Mouse (Mus musculus): ENCODE measurements around the gene Tbc1d5. TPM values are rescaled to one million over a fixed set of nuclear protein-coding genes. Genes with fewer than 3 reads are reported as not detected.
A peak's percentile ranks its signal among the peaks of the same experiment; 100 is the strongest.
"Not testable (repeated sequence)": the region's sequence is repeated elsewhere in the genome, so short reads cannot be mapped to it uniquely, and the experiment has no call there.

The Tbc1d5 gene
- polyA plus RNA-seq, 1 experiment from 2014 or later, result 4.9 TPM

DNA sequence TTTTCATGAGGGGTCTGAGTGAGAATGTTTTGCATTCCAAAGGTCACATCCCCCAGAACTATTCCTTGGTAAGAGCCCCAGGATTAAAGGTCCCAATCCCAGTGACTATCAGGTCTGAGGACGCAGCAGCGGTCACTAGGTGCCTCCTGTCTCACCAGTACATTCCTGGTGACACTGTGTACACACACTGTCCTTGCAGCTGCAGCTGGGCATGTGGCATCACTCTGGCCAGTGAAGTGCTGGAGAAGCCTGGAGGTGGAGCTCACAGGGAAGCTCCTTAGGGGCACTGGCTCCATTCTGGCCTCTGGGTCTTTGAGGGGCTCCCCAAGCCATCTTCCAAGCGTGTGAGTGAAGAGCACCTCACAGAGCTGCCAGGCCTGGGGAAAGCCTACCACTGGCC is 427.2 kb downstream of the Tbc1d5 start:
- no peak for DNase-seq (ENCODE audit: low spot score)

DNA sequence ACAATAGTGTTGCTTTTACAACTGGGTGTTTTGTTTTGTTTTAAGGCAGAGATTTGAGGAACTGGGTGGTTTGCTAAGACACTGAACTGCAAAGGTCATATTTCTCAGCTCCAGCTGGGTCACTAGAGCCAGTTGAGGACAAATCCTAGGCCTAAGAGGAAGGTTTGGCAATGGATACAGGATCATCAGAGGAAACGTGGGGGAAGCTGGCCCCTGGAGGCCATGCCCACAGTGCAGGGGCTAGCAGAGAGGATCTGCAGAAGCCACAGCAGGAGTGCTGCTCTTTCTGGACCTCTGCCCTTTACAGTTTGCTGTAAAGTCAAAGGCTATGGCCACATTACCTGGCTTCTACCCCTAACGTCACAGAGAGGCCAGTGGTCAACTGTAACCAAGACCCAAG is 428.3 kb downstream of the Tbc1d5 start:
- no peak for DNase-seq (ENCODE audit: low spot score)

DNA sequence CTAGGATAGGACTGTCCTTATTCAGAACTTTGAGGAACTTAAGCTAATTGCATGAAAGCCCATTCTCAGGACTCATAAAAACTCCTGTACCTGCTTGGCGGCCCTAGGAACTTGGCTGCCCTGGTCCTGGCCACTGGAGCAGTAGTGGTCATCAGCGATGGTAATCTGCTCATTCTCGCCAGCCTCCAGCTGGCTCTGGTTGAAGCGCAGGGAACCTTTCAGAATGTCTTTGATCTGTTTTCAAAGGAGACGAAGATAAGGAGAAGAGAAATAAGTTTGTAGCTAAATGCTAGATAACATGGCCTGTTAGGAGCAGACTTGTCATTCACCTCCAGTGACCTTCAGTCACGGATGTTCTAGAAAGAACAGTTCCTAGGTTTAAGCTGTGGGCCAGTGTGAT is 437.8 kb downstream of the Tbc1d5 start:
- DNase-seq (ENCODE audit: low spot score), result no peak

DNA sequence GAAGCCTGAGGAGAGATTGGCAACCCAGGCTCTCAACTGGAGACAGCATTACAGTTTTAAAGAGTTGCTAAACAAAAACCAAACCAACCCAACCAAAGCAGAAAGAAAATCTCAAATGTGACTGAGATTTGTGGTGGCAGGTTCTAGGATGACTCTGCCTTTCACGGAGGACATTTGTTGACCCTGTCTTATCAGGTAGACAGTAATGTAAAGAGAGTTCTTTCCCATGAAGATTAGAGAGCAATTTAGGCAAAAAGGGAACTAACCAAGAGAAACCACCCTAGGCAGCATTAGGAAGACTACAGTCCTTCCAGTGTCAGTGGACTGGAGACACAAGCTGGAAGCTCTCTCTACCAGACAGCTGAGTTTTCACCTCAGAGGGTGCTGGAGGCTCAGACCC is 438.3 kb downstream of the Tbc1d5 start:
- no peak for DNase-seq (ENCODE audit: low spot score)

DNA sequence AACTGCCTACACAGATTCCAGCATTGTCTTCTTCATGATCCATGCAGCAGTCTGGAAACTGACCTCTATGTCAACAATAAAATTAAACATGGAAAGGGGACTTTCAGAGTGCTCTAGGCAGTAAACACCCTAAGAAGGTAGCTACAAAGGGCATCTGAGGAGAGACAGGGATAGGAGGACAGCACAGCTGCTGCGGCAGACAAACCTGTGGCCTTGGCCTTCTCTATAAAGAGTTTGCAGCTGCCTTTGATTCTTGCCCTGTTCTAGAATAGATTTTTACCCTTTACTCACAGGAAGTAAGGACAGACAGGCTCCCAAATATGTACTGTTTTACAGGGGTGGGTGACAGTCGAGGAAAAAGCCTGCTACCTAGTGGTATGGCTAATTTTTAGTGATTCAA is 440.7 kb downstream of the Tbc1d5 start:
- no peak for DNase-seq (ENCODE audit: low spot score)

- DNase-seq (ENCODE audit: low spot score), result no peak
These were observed 442.1 kb downstream of the Tbc1d5 start for GRCm38 (mm10) chr17:50737068-50737467.

- DNase-seq (ENCODE audit: low spot score), result peak; percentile 10
These were observed 443.1 kb downstream of the Tbc1d5 start for GRCm38 (mm10) chr17:50735955-50736533.

DNA sequence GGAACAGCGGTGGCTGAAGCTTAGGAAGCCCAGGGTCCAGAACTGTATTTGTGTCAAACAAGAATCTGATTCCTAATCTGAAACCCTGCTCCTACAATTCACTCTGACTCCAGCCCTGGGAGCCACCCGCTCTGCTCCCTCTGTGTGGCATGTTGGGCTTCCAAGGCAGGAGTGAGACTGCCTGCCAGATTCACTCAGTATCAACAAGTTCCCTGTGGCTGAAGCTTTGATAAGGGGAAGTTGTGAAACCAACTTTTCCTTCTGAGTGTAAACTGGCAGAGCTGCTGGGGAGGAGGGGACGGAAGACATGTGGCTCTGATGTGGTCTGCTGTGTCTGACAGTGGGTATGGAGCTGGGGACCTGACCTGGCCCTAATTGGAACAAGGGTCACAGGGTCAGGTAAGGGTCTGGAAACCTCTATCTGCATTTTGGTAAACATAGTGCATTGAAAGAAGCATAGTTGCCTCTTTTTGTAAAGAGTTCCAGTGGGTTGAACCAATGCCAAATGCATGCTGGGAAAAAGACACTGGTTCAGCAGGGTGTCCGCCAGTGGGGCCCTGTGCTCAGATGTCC is 443.7 kb downstream of the Tbc1d5 start:
- DNase-seq (ENCODE audit: low spot score), result peak; percentile 9

DNA sequence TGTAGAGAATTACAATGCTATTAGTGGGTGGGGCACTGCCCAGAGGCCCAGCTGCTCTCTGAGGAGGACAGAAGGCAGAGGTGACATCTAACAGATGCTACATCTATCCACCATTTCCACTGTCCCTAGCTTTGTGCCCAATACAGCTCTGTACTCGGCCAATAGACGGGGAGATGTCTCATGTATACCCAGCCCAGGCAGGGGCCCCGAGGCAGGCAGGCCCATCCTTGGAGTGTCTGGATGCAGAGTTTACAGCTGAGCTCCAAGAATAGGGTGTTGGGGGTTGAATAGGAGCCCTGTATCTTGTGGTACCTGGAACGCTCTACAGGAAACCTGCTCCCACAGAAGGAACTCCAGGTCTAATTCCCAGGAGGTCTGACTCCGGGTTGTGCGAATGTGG is 444.4 kb downstream of the Tbc1d5 start:
- no peak for DNase-seq (ENCODE audit: low spot score)

- DNase-seq (ENCODE audit: low spot score), result no peak
These were observed 445.8 kb downstream of the Tbc1d5 start for GRCm38 (mm10) chr17:50733390-50733789.

GRCm38 (mm10) chr17:50731876-50732275 is 447.3 kb downstream of the Tbc1d5 start:
- DNase-seq (ENCODE audit: low spot score), result peak; percentile 54

GRCm38 (mm10) chr17:50730896-50731295 is 448.3 kb downstream of the Tbc1d5 start:
- DNase-seq (ENCODE audit: low spot score), result no peak

- DNase-seq (ENCODE audit: low spot score), result peak; percentile 12
These were observed 449.6 kb downstream of the Tbc1d5 start for GRCm38 (mm10) chr17:50729577-50729976.

- DNase-seq (ENCODE audit: low spot score), result no peak
These were observed 450.1 kb downstream of the Tbc1d5 start for GRCm38 (mm10) chr17:50729031-50729430.

DNA sequence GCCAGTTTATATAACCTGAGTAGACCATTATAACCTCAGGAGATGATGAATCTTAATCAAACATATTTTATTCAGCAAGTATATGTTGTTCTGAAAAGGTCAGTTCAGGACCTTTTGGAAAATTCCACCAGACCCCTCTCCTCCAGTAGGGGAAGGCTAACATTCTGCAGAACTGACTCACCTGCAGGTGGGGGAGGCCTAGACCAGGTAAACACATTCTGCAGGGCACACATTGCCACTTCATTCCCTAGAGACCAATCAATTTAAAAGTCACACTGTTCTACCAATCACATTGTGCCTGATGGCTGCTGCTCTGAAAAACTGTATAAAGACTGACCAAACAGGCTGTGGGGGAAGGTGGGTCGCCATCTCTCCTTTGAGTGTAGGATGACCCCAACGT is 452.9 kb downstream of the Tbc1d5 start:
- no peak for DNase-seq (ENCODE audit: low spot score)

DNA sequence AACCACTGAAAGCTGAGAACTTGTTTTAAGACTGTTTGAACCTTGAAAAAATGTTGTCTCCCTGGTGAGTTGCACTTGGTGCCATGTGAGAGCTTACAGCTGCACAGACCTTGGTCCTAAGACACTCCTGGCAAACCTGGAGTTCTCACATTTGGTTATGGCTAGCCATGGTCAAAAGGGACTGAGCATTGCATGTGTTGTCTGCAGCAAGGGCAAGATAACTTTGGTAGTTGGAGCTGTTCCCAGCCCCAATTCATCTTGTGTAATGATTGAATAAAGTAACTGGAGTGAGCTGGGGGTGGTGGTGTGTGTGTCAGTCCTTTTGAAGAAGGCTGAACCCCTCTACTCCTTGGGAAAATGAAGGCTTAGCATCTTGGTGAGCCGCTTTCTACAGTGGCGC is 454.8 kb downstream of the Tbc1d5 start:
- no peak for DNase-seq (ENCODE audit: low spot score)

DNA sequence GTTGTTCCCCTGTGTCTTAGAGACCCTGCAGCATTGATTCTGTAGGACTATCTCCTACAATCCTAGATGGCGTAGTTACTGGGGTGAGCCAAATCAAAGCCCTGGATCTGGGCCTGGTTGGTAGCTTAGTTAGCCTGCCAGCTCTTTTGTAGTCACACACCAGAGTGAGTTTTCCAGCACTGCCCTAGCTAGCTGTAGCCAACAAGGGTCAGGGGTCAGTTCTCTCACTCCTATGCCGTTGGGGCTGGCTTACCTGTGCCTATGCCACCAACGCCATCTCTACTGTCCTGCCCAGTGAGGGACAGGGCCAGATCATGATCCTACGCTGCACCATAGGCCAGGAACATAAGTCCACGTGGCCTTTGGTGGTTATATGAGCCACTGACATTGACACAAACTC is 461.6 kb downstream of the Tbc1d5 start:
- no peak for DNase-seq (ENCODE audit: low spot score)

GRCm38 (mm10) chr17:50710497-50711222 is 468.5 kb downstream of the Tbc1d5 start:
- no peak for DNase-seq (ENCODE audit: low spot score)

- DNase-seq (ENCODE audit: low spot score), result not testable (repeated sequence)
These were observed 480.7 kb downstream of the Tbc1d5 start for GRCm38 (mm10) chr17:50698410-50698809.

GRCm38 (mm10) chr17:50688135-50688534 is 491.0 kb downstream of the Tbc1d5 start:
- no peak for DNase-seq (ENCODE audit: low spot score)

- no peak for DNase-seq (ENCODE audit: low spot score)
These were observed 491.5 kb downstream of the Tbc1d5 start for GRCm38 (mm10) chr17:50687670-50688069.

DNA sequence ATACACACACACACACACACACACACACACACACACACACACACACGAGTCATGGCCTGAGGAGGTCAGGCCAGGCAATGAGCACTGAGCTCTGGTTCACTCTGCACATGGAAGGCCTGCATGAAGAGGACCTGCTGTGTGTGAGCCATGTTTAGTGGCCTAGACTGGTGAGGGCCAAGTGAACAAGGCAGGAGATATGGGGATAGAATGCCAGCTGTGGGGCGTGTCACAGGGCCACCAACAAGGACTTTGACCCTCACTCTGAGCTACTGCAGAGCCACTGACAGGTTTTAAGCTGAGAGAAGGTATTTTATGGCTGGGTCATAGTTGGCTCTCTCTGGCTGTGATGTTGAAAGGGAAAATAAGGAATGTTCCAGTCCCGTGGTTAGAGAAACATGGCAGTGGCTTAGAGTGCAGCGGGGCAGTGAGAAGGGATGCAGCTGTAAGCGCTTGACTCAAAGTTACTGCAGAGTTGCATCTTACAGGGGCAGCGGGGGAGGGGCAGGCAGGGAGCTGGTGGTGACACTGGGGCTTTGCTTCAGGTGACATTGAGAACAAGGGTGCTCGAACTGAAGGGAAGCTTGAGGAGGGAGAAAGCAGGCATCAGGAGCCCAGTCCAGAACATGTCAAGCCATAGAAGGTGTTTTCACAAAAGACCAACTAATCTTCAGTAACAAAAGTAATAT is 494.0 kb downstream of the Tbc1d5 start:
- DNase-seq (ENCODE audit: low spot score), result no peak

Measured in thymus, postnatal 0 days (tissue).